Mouse (Mus musculus): ENCODE data around the gene Apbb2. TPM values are rescaled to one million over a fixed set of nuclear protein-coding genes. Genes with fewer than 3 reads are reported as not detected.

Gene Apbb2
- polyA plus RNA-seq, 1 experiment from 2014 or later: 5.9 TPM

DNA sequence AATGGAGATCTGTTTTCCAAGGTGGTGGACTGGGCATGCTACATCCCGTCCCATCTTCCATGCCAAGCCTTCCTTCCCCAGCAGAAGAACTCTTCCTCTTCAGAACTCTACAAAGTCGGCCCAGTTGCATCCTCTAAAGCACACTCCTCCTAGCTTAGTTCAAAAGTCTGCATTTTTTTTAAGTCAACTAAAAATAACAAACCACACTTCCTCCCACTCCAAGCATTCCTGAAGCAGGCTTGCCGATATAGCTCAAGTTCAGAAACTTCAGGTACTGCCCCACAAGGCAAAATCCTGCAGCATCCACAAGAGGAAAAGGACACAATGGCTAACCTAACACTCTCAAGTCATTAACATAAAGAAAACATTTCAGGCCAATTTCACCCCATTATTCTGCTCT, 4.9 kb downstream of the Apbb2 start:
- Histone ChIP-seq H3K9me3 (replicated peaks) (no peaks in the 10 kb centered on the region), H3K27me3 (replicated peaks) (peaks cover 41% of the 10 kb centered on the region), H3K4me2 (no peak overlapping the region), H3K4me3 (no peak overlapping the region), H3K27ac (no peak overlapping the region), H3K4me1 (0 out of 2 replicates have a peak, but pooled peaks cover 20% of the 10 kb centered on the region), H3K36me3 (no peaks in the 10 kb centered on the region), H3K9ac (no peak overlapping the region)
- WGBS (ENCODE audit: insufficient replicate concordance): 43% methylated on average over 3 of the region's 3 CpGs
- no peak for ATAC-seq

- H3K9ac ChIP-seq: no peak overlapping the region
- H3K27ac ChIP-seq: no peak overlapping the region
- no peak overlapping the region for H3K4me3 ChIP-seq
- H3K27me3 ChIP-seq (replicated peaks): peaks cover 33% of the 10 kb centered on the region
- no peak overlapping the region for H3K4me2 ChIP-seq
- 77% methylated on average over 5 of the region's 5 CpGs for WGBS (ENCODE audit: insufficient replicate concordance)
- H3K36me3 ChIP-seq: no peaks in the 10 kb centered on the region
- H3K9me3 ChIP-seq (replicated peaks): no peaks in the 10 kb centered on the region
- no peak for ATAC-seq
- H3K4me1 ChIP-seq: 0 out of 2 replicates have a peak, but pooled peaks cover 20% of the 10 kb centered on the region
Measured at GRCm38 (mm10) chr5:66612964-66613363, 5.6 kb downstream of the Apbb2 start.

GRCm38 (mm10) chr5:66611851-66612250, 6.7 kb downstream of the Apbb2 start:
- H3K4me3 ChIP-seq: no peak overlapping the region

DNA sequence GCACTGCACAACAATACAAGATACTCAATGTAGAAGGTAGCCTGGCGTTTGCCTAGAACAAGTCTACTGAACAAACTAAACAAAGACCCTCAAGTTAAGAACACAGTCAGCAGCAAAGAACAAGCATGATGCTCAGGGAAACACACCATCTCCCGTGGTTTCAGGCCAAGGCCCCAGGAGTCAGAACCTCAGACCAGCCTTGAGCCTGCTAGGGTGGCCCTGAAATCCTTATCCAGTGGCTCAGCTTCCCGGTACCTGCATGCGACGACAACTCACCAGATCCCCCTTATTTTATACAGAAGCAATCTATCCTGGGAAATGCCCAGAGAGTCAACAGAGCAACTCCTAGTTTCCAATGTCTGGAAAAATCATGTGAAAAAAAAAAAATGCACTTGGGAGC, 7.2 kb downstream of the Apbb2 start:
- Histone ChIP-seq H3K9ac (no peak overlapping the region), H3K36me3 (no peaks in the 10 kb centered on the region), H3K9me3 (replicated peaks) (no peaks in the 10 kb centered on the region), H3K4me1 (0 out of 2 replicates have a peak, but pooled peaks cover 22% of the 10 kb centered on the region), H3K27me3 (replicated peaks) (peaks cover 19% of the 10 kb centered on the region), H3K4me2 (no peak overlapping the region), H3K27ac (no peak overlapping the region), H3K4me3 (no peak overlapping the region)
- WGBS (ENCODE audit: insufficient replicate concordance): 72% methylated on average over 5 of the region's 5 CpGs
- no peak for ATAC-seq

More at GRCm38 (mm10) chr5:66611851-66612250, 6.7 kb downstream of the Apbb2 start:
- Histone ChIP-seq H3K4me1 (0 out of 2 replicates have a peak, but pooled peaks cover 22% of the 10 kb centered on the region), H3K27ac (no peak overlapping the region), H3K9ac (no peak overlapping the region), H3K27me3 (replicated peaks) (peaks cover 22% of the 10 kb centered on the region), H3K9me3 (replicated peaks) (no peaks in the 10 kb centered on the region), H3K4me2 (no peak overlapping the region), H3K36me3 (no peaks in the 10 kb centered on the region)
- ATAC-seq: no peak
- WGBS (ENCODE audit: insufficient replicate concordance): 45% methylated on average over 4 of the region's 4 CpGs

DNA sequence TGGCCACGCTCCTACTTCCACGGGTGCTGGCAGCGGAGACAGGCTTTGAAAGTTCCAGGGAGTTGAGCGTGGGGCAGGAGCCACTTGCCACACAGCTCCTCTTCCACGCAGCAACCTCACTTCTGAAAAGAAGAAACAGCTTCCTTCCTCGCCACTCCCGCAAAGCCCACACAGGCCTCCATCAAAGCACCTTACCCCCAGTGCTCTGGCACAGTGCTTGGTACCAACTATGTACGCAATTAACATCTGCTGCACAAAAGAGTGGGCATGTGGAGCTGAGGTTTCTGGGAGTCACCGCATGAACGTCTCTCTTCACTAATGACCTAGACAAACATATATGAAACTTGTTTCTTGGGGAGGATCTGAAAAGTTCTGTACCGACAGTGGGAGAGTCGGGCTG, 8.3 kb downstream of the Apbb2 start:
- H3K9me3 ChIP-seq (replicated peaks): no peaks in the 10 kb centered on the region
- 0 out of 2 replicates have a peak, but pooled peaks cover 22% of the 10 kb centered on the region for H3K4me1 ChIP-seq
- no peaks in the 10 kb centered on the region for H3K36me3 ChIP-seq
- whole genome bisulfite sequencing (ENCODE audit: insufficient replicate concordance): 74% methylated on average over 12 of the region's 12 CpGs
- H3K4me3 ChIP-seq: no peak overlapping the region
- H3K27me3 ChIP-seq (replicated peaks): peaks cover 12% of the 10 kb centered on the region
- ATAC-seq: no peak
- H3K9ac ChIP-seq: no peak overlapping the region
- no peak overlapping the region for H3K27ac ChIP-seq
- no peak overlapping the region for H3K4me2 ChIP-seq

DNA sequence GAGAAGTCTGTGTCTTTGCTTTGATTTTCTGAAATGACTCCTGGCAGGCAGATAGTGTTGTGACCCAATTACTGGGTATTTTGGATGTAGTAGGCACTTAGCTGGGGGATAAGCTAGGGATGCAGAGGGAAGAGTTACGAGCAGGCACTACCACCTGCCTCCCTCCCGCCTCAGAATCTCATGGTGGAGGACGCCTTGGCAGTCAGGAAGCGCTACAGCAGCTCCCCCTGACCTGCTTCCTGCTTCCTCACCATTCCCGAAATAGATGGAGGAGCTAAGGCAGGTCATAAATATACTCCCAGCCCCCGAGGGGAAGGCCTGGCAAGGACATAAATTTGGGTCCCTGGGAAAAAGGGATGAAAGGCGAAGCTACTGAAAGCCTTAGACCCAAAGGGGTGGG, 9.3 kb downstream of the Apbb2 start:
- 23% methylated on average over 7 of the region's 7 CpGs for WGBS (ENCODE audit: insufficient replicate concordance)
- Histone ChIP-seq H3K4me2 (no peak overlapping the region), H3K36me3 (no peaks in the 10 kb centered on the region), H3K27ac (no peak overlapping the region), H3K9me3 (replicated peaks) (no peaks in the 10 kb centered on the region), H3K4me3 (no peak overlapping the region), H3K4me1 (0 out of 2 replicates have a peak, but pooled peaks cover 12% of the 10 kb centered on the region), H3K27me3 (replicated peaks) (peaks cover 2% of the 10 kb centered on the region), H3K9ac (no peak overlapping the region)
- ATAC-seq: no peak

GRCm38 (mm10) chr5:66607801-66608200, 10.8 kb downstream of the Apbb2 start:
- WGBS (ENCODE audit: insufficient replicate concordance): 71% methylated on average over 10 of the region's 10 CpGs
- Histone ChIP-seq H3K4me1 (peaks cover 17% of the 10 kb centered on the region; the same call in 1 of the 2 replicates), H3K4me3 (no peak overlapping the region), H3K27me3 (replicated peaks) (no peaks in the 10 kb centered on the region; the same call in none of the 2 replicates), H3K9me3 (replicated peaks) (no peaks in the 10 kb centered on the region), H3K9ac (no peak overlapping the region), H3K27ac (no peak overlapping the region), H3K36me3 (no peaks in the 10 kb centered on the region), H3K4me2 (no peak overlapping the region)
- ATAC-seq: no peak

- Histone ChIP-seq H3K9ac (no peak overlapping the region), H3K36me3 (no peaks in the 10 kb centered on the region), H3K4me2 (no peak overlapping the region), H3K27me3 (replicated peaks) (no peaks in the 10 kb centered on the region; the same call in none of the 2 replicates), H3K9me3 (replicated peaks) (no peaks in the 10 kb centered on the region), H3K4me1 (peaks cover 23% of the 10 kb centered on the region; the same call in 1 of the 2 replicates), H3K4me3 (no peak overlapping the region), H3K27ac (no peak overlapping the region)
- 59% methylated on average over 4 of the region's 4 CpGs for WGBS (ENCODE audit: insufficient replicate concordance)
- no peak for ATAC-seq
Measured at GRCm38 (mm10) chr5:66607201-66607600, 11.4 kb downstream of the Apbb2 start.

- Histone ChIP-seq H3K36me3 (no peaks in the 10 kb centered on the region), H3K9me3 (replicated peaks) (no peaks in the 10 kb centered on the region), H3K27ac (no peak overlapping the region), H3K27me3 (replicated peaks) (no peaks in the 10 kb centered on the region; the same call in 1 of the 2 replicates), H3K9ac (no peak overlapping the region), H3K4me1 (peaks cover 25% of the 10 kb centered on the region; the same call in 1 of the 2 replicates), H3K4me2 (no peak overlapping the region), H3K4me3 (no peak overlapping the region)
- ATAC-seq: no peak
- WGBS (ENCODE audit: insufficient replicate concordance): 67% methylated on average over 11 of the region's 11 CpGs
Measured at GRCm38 (mm10) chr5:66605636-66606035, 12.9 kb downstream of the Apbb2 start.

GRCm38 (mm10) chr5:66604423-66604822, 14.2 kb downstream of the Apbb2 start:
- no peak for ATAC-seq
- no peaks in the 10 kb centered on the region; the same call in 1 of the 2 replicates for H3K27me3 ChIP-seq (replicated peaks)
- no peaks in the 10 kb centered on the region for H3K9me3 ChIP-seq (replicated peaks)
- no peak overlapping the region for H3K9ac ChIP-seq
- no peak overlapping the region for H3K4me3 ChIP-seq
- no peaks in the 10 kb centered on the region for H3K36me3 ChIP-seq
- H3K4me1 ChIP-seq: peaks cover 23% of the 10 kb centered on the region; the same call in 1 of the 2 replicates
- 72% methylated on average over 4 of the region's 4 CpGs for WGBS (ENCODE audit: insufficient replicate concordance)
- H3K27ac ChIP-seq: no peak overlapping the region
- H3K4me2 ChIP-seq: no peak overlapping the region

DNA sequence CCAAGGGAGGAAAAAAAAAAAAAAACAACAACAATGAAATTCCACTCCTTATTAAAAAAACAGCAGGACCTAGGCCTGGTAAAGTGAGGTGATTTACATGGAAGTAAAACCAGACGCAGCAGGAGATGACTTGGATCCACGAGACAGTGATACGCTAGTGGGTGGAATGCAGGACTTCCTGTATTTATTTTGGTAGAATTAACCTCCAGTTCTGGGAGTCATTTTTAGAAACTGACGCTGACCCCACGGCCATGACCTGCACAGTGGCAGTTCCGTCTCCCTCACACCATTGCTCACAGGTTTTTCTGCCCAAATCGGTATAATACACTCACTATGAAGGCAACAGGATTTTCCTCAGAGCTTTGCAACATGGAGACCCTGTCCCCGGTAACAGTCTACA, 14.8 kb downstream of the Apbb2 start:
- Histone ChIP-seq H3K9me3 (replicated peaks) (no peaks in the 10 kb centered on the region), H3K36me3 (no peaks in the 10 kb centered on the region), H3K9ac (no peak overlapping the region), H3K27me3 (replicated peaks) (no peaks in the 10 kb centered on the region; the same call in 1 of the 2 replicates), H3K4me3 (no peak overlapping the region), H3K4me1 (peaks cover 23% of the 10 kb centered on the region; the same call in 1 of the 2 replicates), H3K27ac (0 out of 2 replicates have a peak overlapping the region, but pooled peaks have one; percentile 20), H3K4me2 (no peak overlapping the region)
- WGBS (ENCODE audit: insufficient replicate concordance): 36% methylated on average over 8 of the region's 8 CpGs
- ATAC-seq: no peak

- 49% methylated on average over 7 of the region's 7 CpGs for WGBS (ENCODE audit: insufficient replicate concordance)
- no peak overlapping the region for H3K4me2 ChIP-seq
- no peaks in the 10 kb centered on the region for H3K36me3 ChIP-seq
- no peak overlapping the region for H3K4me3 ChIP-seq
- ATAC-seq: no peak
- no peaks in the 10 kb centered on the region; the same call in 1 of the 2 replicates for H3K27me3 ChIP-seq (replicated peaks)
- H3K4me1 ChIP-seq: peaks cover 23% of the 10 kb centered on the region; the same call in 1 of the 2 replicates
- H3K27ac ChIP-seq: no peak overlapping the region
- no peak overlapping the region for H3K9ac ChIP-seq
- no peaks in the 10 kb centered on the region for H3K9me3 ChIP-seq (replicated peaks)
Measured at GRCm38 (mm10) chr5:66603223-66603622, 15.4 kb downstream of the Apbb2 start.
